Mouse (Mus musculus) hindbrain, embryonic 14.5 days (tissue): ENCODE data around the gene Dio1. TPM values are rescaled to one million over a fixed set of nuclear protein-coding genes. Genes with fewer than 3 reads are reported as not detected.

Experiments
- ATAC-seq: fragments of 200-750 bp; cut with Nextera tagmentation; 2 replicates; pipeline ENCODE4 v1.8.0; 2017; ENCODE audit warnings: moderate number of reproducible peaks, mild to moderate bottlenecking, moderate TSS enrichment, moderate library complexity; ENCODE audit not compliant: low FRiP score
- DNase-seq: peaks from one replicate; pipeline ENCODE4 v3.0.0-alpha.2; 2015; ENCODE audit warnings: low spot score
- H3K27ac ChIP-seq: fragments of 300-500 bp; sonication (generic); 2 replicates; pipeline ENCODE4 v1.5.1; 2014; ENCODE audit warnings: mild to moderate bottlenecking, moderate library complexity
- H3K27me3 ChIP-seq: fragments of 300-500 bp; sonication (generic); 2 replicates; pipeline ENCODE4 v1.6.1; 2014; ENCODE audit warnings: mild to moderate bottlenecking, low read length, mixed read lengths; ENCODE audit not compliant: control insufficient read depth, insufficient read depth
- H3K36me3 ChIP-seq: fragments of 300-500 bp; sonication (generic); replicated peaks from 2 replicates; pipeline ENCODE4 v1.6.1; 2014; ENCODE audit not compliant: control insufficient read depth, insufficient read depth
- H3K4me1 ChIP-seq: fragments of 300-500 bp; sonication (generic); replicated peaks from 2 replicates; pipeline ENCODE4 v1.6.1; 2014; ENCODE audit warnings: antibody characterized with exemption, low read length, mixed read lengths; ENCODE audit not compliant: control insufficient read depth, insufficient read depth
- H3K4me2 ChIP-seq: fragments of 300-500 bp; sonication (generic); replicated peaks from 2 replicates; pipeline ENCODE4 v1.6.1; 2014; ENCODE audit warnings: mild to moderate bottlenecking, moderate library complexity
- H3K4me3 ChIP-seq: fragments of 300-500 bp; sonication (generic); replicated peaks from 2 replicates; pipeline ENCODE4 v1.5.1; 2014; ENCODE audit warnings: mild to moderate bottlenecking, low read length
- H3K9ac ChIP-seq: fragments of 300-500 bp; sonication (generic); 2 replicates; pipeline ENCODE4 v1.6.1; 2014
- H3K9me3 ChIP-seq: fragments of 300-500 bp; sonication (generic); 2 replicates; pipeline ENCODE4 v1.6.1; 2016; ENCODE audit warnings: low read length; ENCODE audit not compliant: control insufficient read depth
- WGBS: fragments of 180-500 bp; shearing (Covaris S2); extraction: QIAGEN DNeasy Blood & Tissue Kit; methylation state at CpG from one replicate; pipeline ENCODE4 v1.1.7; 2014; 5-methylcytosine and 5-hydroxymethylcytosine counted together
- polyA plus RNA-seq: library from polyadenylated mRNA; unstranded; fragments of >200 nt; fragmentation: Nextera tagmentation; extraction: Ambion mirVana; gene quantifications from 2 replicates; pipeline ENCODE4 v1.2.1, GENCODE M21; 2014

Dio1 gene
- polyA plus RNA-seq, 1 experiment from 2014 or later: not detected

- Histone ChIP-seq H3K27ac (no peak within 1 kb of the TSS), H3K27me3 (no peaks in the 10 kb centered on the region), H3K36me3 (peaks cover 12% of the 10 kb centered on the region), H3K4me2 (peak within 1 kb of the TSS; percentile 73), H3K4me3 (peak within 1 kb of the TSS; percentile 44), H3K9ac (peak within 1 kb of the TSS; percentile 57), H3K9me3 (no peaks in the 10 kb centered on the region), H3K4me1 (peaks cover 9% of the 10 kb centered on the region)
- DNase-seq: peak; percentile 89
- WGBS: under 1% methylated on average over 29 of the region's 29 CpGs
- peak; percentile 96 for ATAC-seq
Observed at GRCm38 (mm10) chr4:107313690-107314478, 6.9 kb upstream of the Dio1 start, which contains the start of gene Yipf1. Gene Yipf1 (plus strand): TSS chr4:107314363.

- DNase-seq (no peak), ATAC-seq (no peak)
- Histone ChIP-seq H3K9ac (no peak overlapping the region), H3K27ac (no peak overlapping the region), H3K36me3 (no peaks in the 10 kb centered on the region), H3K27me3 (no peaks in the 10 kb centered on the region), H3K9me3 (no peaks in the 10 kb centered on the region), H3K4me2 (no peak overlapping the region), H3K4me3 (no peak overlapping the region), H3K4me1 (no peaks in the 10 kb centered on the region)
- WGBS: 76% methylated on average over 3 of the region's 3 CpGs
Observed at GRCm38 (mm10) chr4:107303531-107303930, 3.4 kb downstream of the Dio1 start.

GRCm38 (mm10) chr4:107302832-107303231, 4.1 kb downstream of the Dio1 start:
- DNase-seq (no peak), ATAC-seq (no peak)
- no peak overlapping the region for H3K4me3 ChIP-seq
- H3K4me1 ChIP-seq: no peaks in the 10 kb centered on the region
- no peak overlapping the region for H3K27ac ChIP-seq
- no peaks in the 10 kb centered on the region for H3K27me3 ChIP-seq
- 87% methylated on average over 4 of the region's 4 CpGs for WGBS
- no peaks in the 10 kb centered on the region for H3K9me3 ChIP-seq
- H3K36me3 ChIP-seq: no peaks in the 10 kb centered on the region
- no peak overlapping the region for H3K9ac ChIP-seq
- no peak overlapping the region for H3K4me2 ChIP-seq

- H3K27me3 ChIP-seq: no peaks in the 10 kb centered on the region
- WGBS: 92% methylated on average over 9 of the region's 9 CpGs
- H3K36me3 ChIP-seq: no peaks in the 10 kb centered on the region
- H3K4me3 ChIP-seq: no peak overlapping the region
- no peak overlapping the region for H3K9ac ChIP-seq
- no peak for ATAC-seq
- no peaks in the 10 kb centered on the region for H3K9me3 ChIP-seq
- no peak overlapping the region for H3K27ac ChIP-seq
- no peak overlapping the region for H3K4me2 ChIP-seq
- H3K4me1 ChIP-seq: no peaks in the 10 kb centered on the region
- no peak for DNase-seq
Observed at GRCm38 (mm10) chr4:107302221-107302620, 4.7 kb downstream of the Dio1 start.

- Histone ChIP-seq H3K4me3 (no peak overlapping the region), H3K4me2 (no peak overlapping the region), H3K36me3 (no peaks in the 10 kb centered on the region), H3K9ac (no peak overlapping the region), H3K9me3 (no peaks in the 10 kb centered on the region), H3K4me1 (no peaks in the 10 kb centered on the region), H3K27ac (no peak overlapping the region), H3K27me3 (no peaks in the 10 kb centered on the region)
- DNase-seq (no peak), ATAC-seq (no peak)
- 100% methylated on average over 1 of the region's 1 CpGs for WGBS
Observed at GRCm38 (mm10) chr4:107300902-107301555, 5.9 kb downstream of the Dio1 start.

GRCm38 (mm10) chr4:107300371-107300770, 6.6 kb downstream of the Dio1 start:
- H3K36me3 ChIP-seq: no peaks in the 10 kb centered on the region
- no peak overlapping the region for H3K27ac ChIP-seq
- no peaks in the 10 kb centered on the region for H3K4me1 ChIP-seq
- ATAC-seq: no peak
- no peak overlapping the region for H3K9ac ChIP-seq
- no peak overlapping the region for H3K4me3 ChIP-seq
- no peak overlapping the region for H3K4me2 ChIP-seq
- DNase-seq: no peak
- no peaks in the 10 kb centered on the region for H3K27me3 ChIP-seq
- H3K9me3 ChIP-seq: no peaks in the 10 kb centered on the region
- 81% methylated on average over 4 of the region's 4 CpGs for WGBS

GRCm38 (mm10) chr4:107299779-107300340, 7.1 kb downstream of the Dio1 start:
- Histone ChIP-seq H3K27me3 (no peaks in the 10 kb centered on the region), H3K4me1 (no peaks in the 10 kb centered on the region), H3K4me2 (no peak overlapping the region), H3K9ac (no peak overlapping the region), H3K9me3 (no peaks in the 10 kb centered on the region), H3K36me3 (no peaks in the 10 kb centered on the region), H3K27ac (no peak overlapping the region), H3K4me3 (no peak overlapping the region)
- WGBS: 89% methylated on average over 7 of the region's 7 CpGs
- DNase-seq (no peak), ATAC-seq (no peak)

- no peaks in the 10 kb centered on the region for H3K27me3 ChIP-seq
- ATAC-seq (no peak), DNase-seq (no peak)
- no peak overlapping the region for H3K4me3 ChIP-seq
- H3K36me3 ChIP-seq: no peaks in the 10 kb centered on the region
- no peak overlapping the region for H3K9ac ChIP-seq
- no peak overlapping the region for H3K27ac ChIP-seq
- 85% methylated on average over 8 of the region's 8 CpGs for WGBS
- H3K9me3 ChIP-seq: no peaks in the 10 kb centered on the region
- no peak overlapping the region for H3K4me2 ChIP-seq
- no peaks in the 10 kb centered on the region for H3K4me1 ChIP-seq
Observed at GRCm38 (mm10) chr4:107298071-107298606, 8.8 kb downstream of the Dio1 start.

GRCm38 (mm10) chr4:107292273-107292662, 14.7 kb downstream of the Dio1 start:
- H3K4me2 ChIP-seq: no peak overlapping the region
- H3K9me3 ChIP-seq: no peaks in the 10 kb centered on the region
- H3K27ac ChIP-seq: no peak overlapping the region
- 75% methylated on average over 4 of the region's 4 CpGs for WGBS
- H3K4me3 ChIP-seq: no peak overlapping the region
- H3K9ac ChIP-seq: no peak overlapping the region
- no peaks in the 10 kb centered on the region for H3K27me3 ChIP-seq
- H3K4me1 ChIP-seq: no peaks in the 10 kb centered on the region
- no peaks in the 10 kb centered on the region for H3K36me3 ChIP-seq
- DNase-seq (no peak), ATAC-seq (no peak)
